Mouse (Mus musculus) thymus, postnatal 25 days (tissue): ENCODE measurements at regions not wholly inside any gene's neighbourhood (a gene's known extent, or its start where the extent isn't known, plus 50 kb on each side); places are given as distances from the start of the nearest gene placed in this dataset.

ENCODE experiments used
- DNase-seq: peaks from one replicate; pipeline ENCODE4 v3.0.0; 2022

DNA sequence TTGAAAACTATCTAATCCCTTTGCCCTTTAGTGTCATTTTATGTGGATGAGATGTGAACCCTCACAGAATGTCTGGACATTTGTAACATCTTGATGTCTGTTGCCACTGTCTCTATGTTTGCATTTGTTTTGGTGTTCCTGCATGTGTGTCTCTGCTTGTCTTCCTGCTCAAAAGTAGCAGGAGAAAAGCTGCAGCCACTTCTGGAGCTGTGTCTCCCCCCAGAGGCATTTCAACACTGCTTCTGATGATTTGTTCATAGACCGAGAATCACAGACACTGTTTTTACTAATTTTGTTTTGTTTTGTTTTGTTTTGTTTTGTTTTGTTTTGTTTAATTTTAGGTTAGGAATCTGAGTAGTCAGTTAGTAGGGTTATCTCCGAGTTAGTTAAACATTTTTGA is 883.8 kb downstream of the Gbe1 start:
- no peak for DNase-seq

DNA sequence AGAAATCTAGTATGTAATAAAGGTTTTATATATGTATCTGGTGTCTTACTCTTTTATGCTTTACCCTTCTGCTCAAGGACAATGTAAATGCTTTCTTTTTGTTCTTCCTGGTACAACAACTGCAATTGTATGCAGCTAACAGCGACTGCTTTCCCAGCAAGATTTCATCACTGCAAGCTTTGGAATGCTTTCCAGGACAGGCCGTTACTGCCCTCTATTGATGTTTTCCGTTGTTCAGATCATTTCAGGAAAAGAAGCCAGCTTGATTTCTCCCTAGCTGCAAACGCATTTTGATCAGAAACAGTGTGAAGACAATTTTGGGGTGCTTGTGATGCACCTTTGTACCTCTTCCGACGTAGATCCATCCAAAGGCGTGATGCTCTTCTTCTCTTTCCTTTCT is 895.1 kb downstream of the Gbe1 start:
- no peak for DNase-seq

DNA sequence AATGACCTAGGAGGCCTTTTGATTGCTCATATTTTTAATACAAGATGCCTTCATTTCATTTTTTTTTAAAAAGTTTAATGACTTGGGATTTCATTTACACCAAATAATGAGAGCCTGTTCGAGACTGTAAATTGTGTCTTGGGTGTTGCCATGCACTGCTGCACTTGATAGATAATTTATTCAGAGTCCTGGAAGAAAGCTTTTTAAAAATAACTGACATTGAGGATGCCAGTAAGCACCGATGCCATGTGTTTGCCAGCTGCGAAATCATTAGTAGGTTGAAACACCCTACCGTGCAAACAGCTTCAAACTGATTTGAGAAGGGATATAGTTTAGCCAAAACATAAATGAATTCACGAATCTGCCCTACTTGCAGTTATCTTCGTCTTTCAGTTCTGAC is 910.7 kb downstream of the Gbe1 start:
- DNase-seq, result no peak

DNA sequence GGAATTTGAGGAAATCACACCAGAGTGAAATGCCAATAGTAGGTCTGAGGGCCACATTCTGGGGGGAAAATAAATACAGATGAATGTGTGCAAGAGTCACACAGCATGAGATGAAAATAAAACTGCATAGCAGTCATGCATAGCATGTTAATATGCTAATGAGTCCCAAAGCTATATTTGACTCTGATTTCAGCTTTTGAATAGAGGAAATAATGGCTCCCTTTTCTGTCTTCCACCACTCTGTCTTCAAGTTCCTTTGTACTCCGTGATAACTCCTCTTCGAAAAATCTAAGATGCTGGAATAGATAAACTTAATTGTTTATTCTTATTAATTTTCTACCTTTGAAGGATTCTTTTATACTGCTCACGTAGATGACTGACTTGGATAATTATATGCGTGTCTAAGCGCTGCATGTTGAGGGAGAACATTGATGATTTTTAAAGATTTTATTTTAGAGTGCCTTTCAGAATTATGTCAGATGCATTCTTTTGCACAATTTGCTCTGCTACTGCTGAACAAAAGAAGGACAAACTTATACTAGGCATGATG is 916.4 kb downstream of the Gbe1 start:
- no peak for DNase-seq

DNA sequence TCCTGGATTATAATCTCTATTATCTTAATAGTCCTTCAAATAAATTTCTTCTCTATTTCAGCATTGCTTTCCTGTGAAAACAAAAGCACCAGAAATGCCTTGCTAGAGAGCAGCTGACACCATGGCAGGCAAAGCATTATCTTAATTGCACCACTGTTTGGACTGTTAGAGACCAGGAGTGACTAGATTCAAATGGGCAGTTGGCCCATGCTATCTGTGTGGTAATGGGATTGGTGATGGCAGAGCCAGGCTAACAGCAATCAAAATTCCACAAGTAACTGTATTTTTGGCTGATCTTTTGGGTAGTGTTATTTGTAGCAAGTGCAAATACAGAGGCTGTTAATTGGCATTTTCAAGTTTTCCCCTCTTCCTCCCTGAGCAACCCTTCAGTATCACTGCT is 929.3 kb downstream of the Gbe1 start:
- DNase-seq, result no peak

DNA sequence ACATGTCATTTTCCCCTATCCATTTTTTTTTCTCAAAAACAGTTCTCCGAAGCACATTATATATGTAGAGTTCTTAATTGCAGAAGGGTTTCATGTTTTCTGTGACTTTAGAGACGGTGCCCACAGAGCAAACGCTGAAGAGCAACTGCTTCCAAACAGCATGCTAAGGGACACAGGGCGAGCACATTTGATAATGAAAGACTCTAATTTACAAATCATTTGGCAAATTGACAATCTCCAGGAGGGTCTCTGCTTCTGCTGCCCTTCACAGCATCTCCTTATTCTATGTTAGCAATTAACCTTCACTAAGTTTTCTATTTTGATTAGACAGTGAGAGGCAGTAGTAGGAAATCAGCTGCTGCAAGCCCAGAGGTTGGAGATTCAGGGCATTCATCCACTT is 929.7 kb downstream of the Gbe1 start:
- DNase-seq, result no peak

DNA sequence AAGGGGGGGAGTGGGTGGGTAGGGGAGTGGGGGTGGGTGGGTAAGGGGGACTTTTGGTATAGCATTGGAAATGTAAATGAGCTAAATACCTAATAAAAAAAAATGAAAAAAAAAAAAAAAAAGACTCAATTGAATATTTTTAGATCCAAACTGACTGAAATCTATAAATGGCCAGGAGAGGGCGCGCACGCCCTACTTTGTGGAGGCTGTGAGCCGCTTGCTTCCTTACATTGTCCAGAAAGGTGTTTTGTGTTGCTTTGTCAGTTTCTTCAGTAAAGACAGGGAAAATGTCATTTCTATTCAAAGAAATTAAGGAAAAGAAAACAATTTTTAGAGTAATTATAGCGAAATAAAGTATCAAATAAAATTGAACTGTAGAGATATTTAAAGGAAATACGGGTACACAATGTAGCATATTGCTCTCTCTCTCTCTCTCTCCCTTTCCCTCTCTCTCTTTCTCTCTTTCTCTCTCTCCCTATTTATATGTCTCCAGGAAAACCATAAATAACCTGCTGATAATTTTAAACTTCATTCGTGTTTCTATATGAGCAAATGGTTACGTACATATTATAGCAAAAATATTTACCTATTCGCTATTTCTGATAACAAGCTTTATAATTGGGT is 933.9 kb downstream of the Gbe1 start:
- peak; percentile 1 for DNase-seq

DNA sequence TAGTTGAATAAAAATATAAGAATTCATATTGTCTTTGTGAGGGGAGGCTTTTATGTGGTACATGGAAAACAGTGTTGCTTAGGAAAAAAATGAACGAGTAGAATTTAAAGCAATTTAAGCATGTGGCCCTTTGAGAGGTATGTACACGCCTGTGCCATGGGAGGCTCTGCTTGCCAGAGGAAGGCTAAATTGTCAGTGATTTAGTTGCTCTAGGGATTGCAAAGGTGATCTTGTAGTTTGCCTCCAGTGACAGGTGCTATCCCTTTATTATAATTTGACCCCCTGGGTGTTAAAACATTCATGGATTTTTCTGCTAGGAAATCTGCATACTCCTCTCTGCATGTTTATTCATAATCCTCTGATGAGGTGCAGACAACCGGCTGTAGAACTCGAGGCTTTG is 942.0 kb downstream of the Gbe1 start:
- no peak for DNase-seq

DNA sequence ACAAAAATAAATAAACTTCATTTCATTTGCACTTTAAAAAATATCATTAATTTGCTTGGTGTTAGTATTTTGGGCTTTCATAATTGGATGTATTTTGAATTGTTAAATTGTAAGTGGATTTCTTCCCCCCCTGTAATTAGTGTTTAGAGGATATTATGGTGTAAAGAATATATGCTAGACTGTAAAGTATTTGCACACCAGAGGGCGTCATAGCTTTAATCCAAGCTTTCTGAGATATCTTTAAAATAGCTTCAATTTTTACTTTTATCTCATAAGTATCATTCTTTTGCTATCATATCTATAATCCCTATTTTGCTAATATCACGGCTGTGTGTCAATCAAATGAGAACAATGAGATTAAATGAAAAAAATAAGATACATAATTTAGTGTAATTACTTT is 942.4 kb downstream of the Gbe1 start:
- no peak for DNase-seq

DNA sequence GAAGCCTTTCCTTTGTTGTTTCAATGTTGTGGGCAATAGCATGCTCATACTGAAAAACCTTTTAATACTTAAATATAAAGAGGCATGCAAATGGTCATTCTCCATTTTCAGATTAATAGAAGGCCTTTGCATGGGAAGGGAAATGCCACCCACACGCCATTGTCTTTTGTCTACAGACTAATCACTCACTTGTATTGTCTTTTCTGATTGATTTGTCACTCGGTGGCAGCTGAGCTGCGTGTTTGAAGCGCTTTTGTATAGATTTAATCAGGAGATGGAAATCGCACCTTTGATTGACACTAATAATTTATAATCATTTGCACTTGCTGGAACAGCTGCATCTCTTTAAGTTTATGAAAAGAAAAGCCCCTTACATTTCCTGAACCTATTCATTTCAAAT is 953.4 kb downstream of the Gbe1 start:
- no peak for DNase-seq
